Comparison of ENCODE assay signal across 10 mouse cellular contexts in genomic region chr11:74536140-74536842, GRCm38 (mm10).
A peak's percentile ranks its signal among the peaks of the same experiment; 100 is the strongest.
DNase-seq lines count a peak whose midpoint lies in the region; ATAC-seq and TF ChIP-seq lines count a peak whose summit lies in the region.
"Had no signal": no experiment of that assay in that cellular context is flagged by ENCODE, and none has a peak within 500 bp of the region (broad histone marks: within the 10 kb centered on the region; RNA-seq: fewer than 3 reads in every experiment).

No protein-coding gene starts in this region.

- no peaks in the 10 kb centered on the region for H3K9me3 ChIP-seq in lung, embryonic 16.5 days (ENCODE audit: control insufficient read depth, low read length)
- H3K9me3 ChIP-seq in neural tube, embryonic 13.5 days, result no peaks in the 10 kb centered on the region

- no peak overlapping the region for H3K27ac ChIP-seq in lung, embryonic 16.5 days (ENCODE audit: low read length)
- no peak overlapping the region for H3K27ac ChIP-seq in neural tube, embryonic 13.5 days (replicated peaks)
- H3K27ac ChIP-seq: macrophage had no signal

- TF ChIP-seq POLR2A in lung, adult 2 months (IDR thresholded peaks at IDR 0.05; ENCODE audit: borderline replicate concordance, extremely low read depth, low read depth, low read length), result no peak

- H3K9ac ChIP-seq in lung, embryonic 16.5 days (ENCODE audit: low read length), result no peak overlapping the region
- H3K9ac ChIP-seq in neural tube, embryonic 13.5 days, result no peak overlapping the region

- H3K4me3 ChIP-seq in lung, embryonic 16.5 days (ENCODE audit: low read length), result no peak overlapping the region
- no peak overlapping the region for H3K4me3 ChIP-seq in lung, adult 2 months (replicated peaks; ENCODE audit: extremely low read depth, low read depth, low read length)
- H3K4me3 ChIP-seq in neural tube, embryonic 13.5 days, result no peak overlapping the region
- H3K4me3 ChIP-seq: erythroblast, embryonic 14.5 days had no signal

- 17% methylated on average over 14 of the region's 14 CpGs for WGBS in lung, embryonic 16.5 days
- 31% methylated on average over 14 of the region's 14 CpGs for WGBS in lung, adult 2 months
- whole genome bisulfite sequencing in neural tube, embryonic 13.5 days, result 32% methylated on average over 14 of the region's 14 CpGs

- H3K4me2 ChIP-seq in lung, embryonic 16.5 days (ENCODE audit: low read depth, low read length), result peak overlapping the region; percentile 36
- H3K4me2 ChIP-seq in neural tube, embryonic 13.5 days, result no peak overlapping the region

- DNase-seq in lung, adult 2 months, result no peak
- DNase-seq in embryo, embryonic 9.5 days (ENCODE audit: extremely low spot score), result peak; percentile 57
- DNase-seq in kidney, postnatal 14 days, result peak; percentile 69
- no peak for DNase-seq in left cerebral cortex, adult 18-20 months (ENCODE audit: low spot score in 2 of 2)
- DNase-seq in cerebellum, adult 9-11 months, result no peak
- no peak for DNase-seq in spleen, postnatal 4 days (ENCODE audit: low spot score in 2 of 2)

- no peaks in the 10 kb centered on the region for H3K36me3 ChIP-seq in lung, embryonic 16.5 days (ENCODE audit: control insufficient read depth, insufficient read depth, low read length)
- no peaks in the 10 kb centered on the region for H3K36me3 ChIP-seq in neural tube, embryonic 13.5 days

- peak; percentile 49; the same call in 1 of the 2 replicates for ATAC-seq in lung, embryonic 16.5 days (ENCODE audit: low read depth)
- peak; percentile 56; the same call in 1 of the 2 replicates for ATAC-seq in neural tube, embryonic 13.5 days (ENCODE audit: low read depth)

- H3K4me1 ChIP-seq in lung, embryonic 16.5 days (replicated peaks; ENCODE audit: control insufficient read depth, insufficient read depth, low read length), result 0 out of 2 replicates have a peak, but pooled peaks cover 3% of the 10 kb centered on the region
- no peaks in the 10 kb centered on the region; the same call in 1 of the 2 replicates for H3K4me1 ChIP-seq in lung, adult 2 months (ENCODE audit: control insufficient read depth, insufficient read depth, low read length)
- peaks cover 17% of the 10 kb centered on the region for H3K4me1 ChIP-seq in neural tube, embryonic 13.5 days (replicated peaks)

- no peaks in the 10 kb centered on the region; the same call in 1 of the 2 replicates for H3K27me3 ChIP-seq in lung, embryonic 16.5 days (ENCODE audit: control insufficient read depth, insufficient read depth, low read depth, low read length)
- H3K27me3 ChIP-seq in neural tube, embryonic 13.5 days, result no peaks in the 10 kb centered on the region

- TF ChIP-seq CTCF in lung, adult 2 months (IDR thresholded peaks at IDR 0.05; ENCODE audit: insufficient read depth, low read length), result no peak

Comparison
In these comparisons a context has a peak if more than half of its experiments do, and no peak if none do; other contexts are left out.
1. DNase-seq: peak in embryo, embryonic 9.5 days (single experiment) and kidney, postnatal 14 days (single experiment); none in lung, adult 2 months (single experiment), left cerebral cortex, adult 18-20 months (0 of 2), cerebellum, adult 9-11 months (single experiment) and spleen, postnatal 4 days (0 of 2).